Comparison of ENCODE assay signal across 22 mouse cellular contexts in the genomic region with DNA sequence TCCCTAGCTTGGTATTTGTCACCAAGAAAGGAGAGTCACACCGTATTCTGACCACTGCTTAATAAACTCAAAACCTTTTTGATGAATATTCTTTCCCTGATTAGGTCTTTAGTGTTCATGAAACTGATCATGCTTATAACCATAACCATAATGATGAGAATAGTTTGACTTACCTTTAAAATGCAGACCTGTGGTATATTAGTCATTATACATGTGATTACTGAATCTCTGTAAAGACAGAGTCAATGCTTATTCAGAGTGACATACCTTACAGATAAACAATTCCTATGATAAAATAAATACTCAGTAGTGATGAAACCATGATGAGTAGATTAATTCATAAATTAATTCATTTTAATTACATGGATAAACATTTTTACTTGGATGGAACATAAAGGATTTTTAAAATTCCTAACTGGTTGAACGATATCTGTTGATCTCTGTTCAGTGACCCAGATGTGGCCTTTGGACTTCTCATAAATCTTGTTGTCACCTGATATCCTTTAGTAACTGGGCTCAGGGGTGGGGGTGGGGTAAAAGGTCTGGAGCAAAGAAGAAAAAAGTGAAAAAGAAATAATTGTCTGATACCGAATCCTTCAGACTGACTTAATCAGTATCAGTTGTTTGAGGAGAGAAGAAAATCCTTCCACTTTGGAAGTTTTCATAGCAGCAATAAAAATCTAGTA.
DNase-seq lines count a peak whose midpoint lies in the region; ATAC-seq and TF ChIP-seq lines count a peak whose summit lies in the region.
"Had no signal": no experiment of that assay in that cellular context is flagged by ENCODE, and none has a peak within 500 bp of the region (broad histone marks: within the 10 kb centered on the region; RNA-seq: fewer than 3 reads in every experiment).

No protein-coding gene starts in this region.

- H3K9me3 ChIP-seq in hindbrain, embryonic 10.5 days = no peaks in the 10 kb centered on the region
- no peaks in the 10 kb centered on the region for H3K9me3 ChIP-seq in hindbrain, postnatal 0 days (ENCODE audit: low read length)
- H3K9me3 ChIP-seq in intestine, embryonic 15.5 days = no peaks in the 10 kb centered on the region
- H3K9me3 ChIP-seq: embryonic facial prominence, embryonic 15.5 days; forebrain, embryonic 10.5 days; forebrain, embryonic 15.5 days; heart, embryonic 10.5 days; hindbrain, embryonic 15.5 days had no signal

- peak; percentile 5 for DNase-seq in hindbrain, embryonic 10.5 days (ENCODE audit: low spot score)
- no peak for DNase-seq in hindbrain, postnatal 0 days (ENCODE audit: low spot score)
- DNase-seq in embryo, embryonic 9.5 days (ENCODE audit: extremely low spot score) = peak; percentile 14
- no peak for DNase-seq in urinary bladder, postnatal 14 days (ENCODE audit: low spot score)
- no peak for DNase-seq in B cell, adult 2 months
- no peak for DNase-seq in cerebellum, postnatal 4 days (ENCODE audit: low spot score in 2 of 2)
- DNase-seq: adrenal gland, postnatal 14 days; cerebellum, adult 11-12 months; cerebellum, adult 9-10 months; cerebellum, postnatal 25 days; gastrocnemius, postnatal 10 days; heart, adult 18-20 months; heart, postnatal 14 days had no signal

- no peak overlapping the region for H3K4me3 ChIP-seq in hindbrain, embryonic 10.5 days
- no peak overlapping the region for H3K4me3 ChIP-seq in hindbrain, postnatal 0 days (ENCODE audit: low read length)
- H3K4me3 ChIP-seq in intestine, embryonic 15.5 days (replicated peaks) = no peak overlapping the region
- H3K4me3 ChIP-seq: embryonic facial prominence, embryonic 15.5 days; erythroblast, embryonic 14.5 days; forebrain, embryonic 10.5 days; forebrain, embryonic 15.5 days; heart, embryonic 10.5 days; hindbrain, embryonic 15.5 days had no signal

- no peak for ATAC-seq in hindbrain, postnatal 0 days
- ATAC-seq in intestine, embryonic 15.5 days = peak; percentile 75; the same call in 1 of the 2 replicates
- ATAC-seq: activated CD4-positive, CD25-positive, alpha-beta regulatory T cell, adult 4 months; forebrain, embryonic 15.5 days; Patski had no signal

- TF ChIP-seq CTCF in hindbrain, postnatal 0 days (IDR thresholded peaks at IDR 0.05; ENCODE audit: low read depth) = no peak

- WGBS in hindbrain, embryonic 10.5 days = 53% methylated on average over 3 of the region's 3 CpGs
- 70% methylated on average over 3 of the region's 3 CpGs for WGBS in hindbrain, postnatal 0 days
- WGBS in intestine, embryonic 15.5 days = 41% methylated on average over 3 of the region's 3 CpGs

- no peak overlapping the region for H3K9ac ChIP-seq in hindbrain, postnatal 0 days (replicated peaks; ENCODE audit: low read length)
- H3K9ac ChIP-seq in intestine, embryonic 15.5 days = no peak overlapping the region
- H3K9ac ChIP-seq: embryonic facial prominence, embryonic 15.5 days; forebrain, embryonic 15.5 days; hindbrain, embryonic 15.5 days had no signal

- H3K4me1 ChIP-seq in hindbrain, embryonic 10.5 days (replicated peaks) = no peaks in the 10 kb centered on the region
- H3K4me1 ChIP-seq in hindbrain, postnatal 0 days (ENCODE audit: insufficient read depth, low read length) = no peaks in the 10 kb centered on the region
- H3K4me1 ChIP-seq in intestine, embryonic 15.5 days (replicated peaks) = no peaks in the 10 kb centered on the region
- H3K4me1 ChIP-seq: embryonic facial prominence, embryonic 15.5 days; forebrain, embryonic 15.5 days; heart, embryonic 10.5 days; hindbrain, embryonic 15.5 days had no signal

- no peaks in the 10 kb centered on the region for H3K36me3 ChIP-seq in hindbrain, embryonic 10.5 days
- H3K36me3 ChIP-seq in hindbrain, postnatal 0 days (ENCODE audit: insufficient read depth, low read length) = no peaks in the 10 kb centered on the region
- no peaks in the 10 kb centered on the region for H3K36me3 ChIP-seq in intestine, embryonic 15.5 days
- H3K36me3 ChIP-seq: embryonic facial prominence, embryonic 15.5 days; forebrain, embryonic 10.5 days; forebrain, embryonic 15.5 days; heart, embryonic 10.5 days; hindbrain, embryonic 15.5 days had no signal

- no peak overlapping the region for H3K4me2 ChIP-seq in hindbrain, postnatal 0 days (ENCODE audit: low read depth, low read length)
- H3K4me2 ChIP-seq in intestine, embryonic 15.5 days (replicated peaks) = no peak overlapping the region
- H3K4me2 ChIP-seq: embryonic facial prominence, embryonic 15.5 days; forebrain, embryonic 15.5 days; hindbrain, embryonic 15.5 days had no signal

- no peak overlapping the region for H3K27ac ChIP-seq in hindbrain, embryonic 10.5 days
- no peak overlapping the region for H3K27ac ChIP-seq in hindbrain, postnatal 0 days
- no peak overlapping the region for H3K27ac ChIP-seq in intestine, embryonic 15.5 days
- H3K27ac ChIP-seq: embryonic facial prominence, embryonic 15.5 days; forebrain, embryonic 10.5 days; forebrain, embryonic 15.5 days; heart, embryonic 10.5 days; hindbrain, embryonic 15.5 days had no signal

- no peaks in the 10 kb centered on the region for H3K27me3 ChIP-seq in hindbrain, embryonic 10.5 days (ENCODE audit: insufficient read depth, poor library complexity, severe bottlenecking)
- no peaks in the 10 kb centered on the region for H3K27me3 ChIP-seq in hindbrain, postnatal 0 days (ENCODE audit: insufficient read depth, low read length)
- no peaks in the 10 kb centered on the region for H3K27me3 ChIP-seq in intestine, embryonic 15.5 days (replicated peaks)
- H3K27me3 ChIP-seq: embryonic facial prominence, embryonic 15.5 days; forebrain, embryonic 15.5 days; hindbrain, embryonic 15.5 days; Patski had no signal

Comparison
In these comparisons a context has a peak if more than half of its experiments do, and no peak if none do; other contexts are left out.
1. DNase-seq: peak in hindbrain, embryonic 10.5 days (single experiment) and embryo, embryonic 9.5 days (single experiment); none in hindbrain, postnatal 0 days (single experiment), urinary bladder, postnatal 14 days (single experiment), B cell, adult 2 months (0 of 2) and cerebellum, postnatal 4 days (0 of 2).